Comparison of ENCODE assay signal across 17 mouse cellular contexts in genomic region chr11:60065267-60065666, GRCm38 (mm10). TPM values are rescaled to one million over a fixed set of nuclear protein-coding genes. Genes with fewer than 3 reads are reported as not detected.
"Had no signal": no experiment of that assay in that cellular context is flagged by ENCODE, and none has a peak within 500 bp of the region (broad histone marks: within the 10 kb centered on the region; RNA-seq: fewer than 3 reads in every experiment).

No protein-coding gene starts in this region.

- H3K27ac ChIP-seq: kidney, postnatal 0 days; liver, embryonic 13.5 days; lung, embryonic 15.5 days; macrophage; neural tube, embryonic 12.5 days had no signal

- H3K27me3 ChIP-seq: lung, embryonic 15.5 days; neural tube, embryonic 12.5 days had no signal

- H3K4me2 ChIP-seq: liver, embryonic 13.5 days; lung, embryonic 15.5 days; midbrain, embryonic 12.5 days; neural tube, embryonic 12.5 days had no signal

- H3K9ac ChIP-seq: liver, embryonic 13.5 days; liver, postnatal 0 days; lung, embryonic 15.5 days; midbrain, embryonic 12.5 days; neural tube, embryonic 12.5 days had no signal

- H3K4me3 ChIP-seq: liver, embryonic 13.5 days; lung, embryonic 15.5 days; megakaryocyte, embryonic 14.5 days; midbrain, embryonic 12.5 days; neural tube, embryonic 12.5 days had no signal

- H3K36me3 ChIP-seq: liver, embryonic 13.5 days; lung, embryonic 15.5 days; midbrain, embryonic 12.5 days; neural tube, embryonic 12.5 days had no signal

- H3K9me3 ChIP-seq: liver, embryonic 13.5 days; lung, embryonic 15.5 days; megakaryocyte, embryonic 14.5 days; midbrain, embryonic 12.5 days; neural tube, embryonic 12.5 days had no signal

- DNase-seq: kidney, adult 2 months; kidney, postnatal 36 days; left cerebral cortex, postnatal 4 days; liver; liver, embryonic 13.5 days; liver, postnatal 0 days; lung, postnatal 14 days; thymus, adult 18-20 months; thymus, postnatal 14 days had no signal

- H3K4me1 ChIP-seq: liver, embryonic 13.5 days; lung, embryonic 15.5 days; midbrain, embryonic 12.5 days; neural tube, embryonic 12.5 days had no signal

RNA-seq across cellular contexts. Expression of gene Pemt, which starts 19.0 kb away (rescaled TPM):
- total RNA-seq: monocyte, adult 5-6 weeks; neutrophil, adult 5-6 weeks had no signal
